Mouse (Mus musculus) MEL (cell line): ENCODE results near the gene Sdccag8. TPM values are rescaled to one million over a fixed set of nuclear protein-coding genes. Genes with fewer than 3 reads are reported as not detected.

Experiments used
- DNase-seq: peaks from one replicate; pipeline ENCODE4 v3.0.0; 2011; ENCODE audit warnings: low read depth, low spot score
- H3K27ac ChIP-seq: 2 replicates; pipeline ENCODE4 v1.5.1; 2012; ENCODE audit warnings: low read depth, mild to moderate bottlenecking, control low read depth, low read length, moderate library complexity; ENCODE audit not compliant: control insufficient read depth
- H3K27me3 ChIP-seq, 2 experiments: fragments of 150-350 bp in 1 of 2; sonication (generic) in 1 of 2; 2 replicates each; pipeline ENCODE4 v1.6.1; 2012; ENCODE audit warnings: low read length in 2 of 2, mild to moderate bottlenecking in 2 of 2, improper control_type of control experiment in 1 of 2, moderate library complexity in 1 of 2; ENCODE audit not compliant: insufficient read depth in 2 of 2, control insufficient read depth in 1 of 2
- H3K36me3 ChIP-seq, 2 experiments: 2 replicates each; pipeline ENCODE4 v1.6.1; 2012 to 2014; ENCODE audit warnings: low read length in 2 of 2, improper control_type of control experiment in 1 of 2, inconsistent platforms in 1 of 2, mild to moderate bottlenecking in 1 of 2; ENCODE audit not compliant: insufficient read depth in 2 of 2, control insufficient read depth in 1 of 2
- H3K4me1 ChIP-seq, 2 experiments: fragments of 150-350 bp in 1 of 2; sonication (generic) in 1 of 2; 2 replicates each; pipeline ENCODE4 v1.6.1; 2012; ENCODE audit warnings: low read length in 2 of 2, improper control_type of control experiment in 1 of 2, mild to moderate bottlenecking in 1 of 2; ENCODE audit not compliant: insufficient read depth in 2 of 2, control insufficient read depth in 1 of 2
- H3K4me3 ChIP-seq, 2 experiments: fragments of 150-350 bp in 1 of 2; sonication (generic) in 1 of 2; 2 replicates each; pipeline ENCODE4 v1.5.1; 2012; ENCODE audit warnings: low read depth in 2 of 2, low read length in 2 of 2, mild to moderate bottlenecking in 2 of 2, moderate library complexity in 2 of 2, control low read depth in 1 of 2, improper control_type of control experiment in 1 of 2; ENCODE audit not compliant: control insufficient read depth in 1 of 2, insufficient read depth in 1 of 2
- H3K79me2 ChIP-seq: 2 replicates; pipeline ENCODE4 v1.6.1; 2012; ENCODE audit warnings: mild to moderate bottlenecking, low read length, moderate library complexity; ENCODE audit not compliant: control insufficient read depth, poor library complexity, insufficient read depth
- H3K9ac ChIP-seq: 2 replicates; pipeline ENCODE4 v1.6.1; 2012; ENCODE audit warnings: low read depth, mild to moderate bottlenecking, control low read depth, low read length, moderate library complexity; ENCODE audit not compliant: control insufficient read depth, poor library complexity, severe bottlenecking
- H3K9me3 ChIP-seq: fragments of 150-350 bp; sonication (generic); replicated peaks from 2 replicates; pipeline ENCODE4 v1.6.1; 2012; ENCODE audit warnings: mild to moderate bottlenecking, low read length, improper control_type of control experiment, moderate library complexity; ENCODE audit not compliant: insufficient read depth
- ELF1 ChIP-seq: IDR thresholded peaks from 2 replicates; pipeline ENCODE4 v1.6.1; 2014; ENCODE audit warnings: low read depth, mild to moderate bottlenecking, inconsistent platforms, low read length, improper control_type of control experiment, moderate library complexity
- EP300 ChIP-seq, 2 experiments: IDR thresholded peaks; 2 replicates each; pipeline ENCODE4 v1.6.1; 2011; ENCODE audit warnings: improper control_type of control experiment in 2 of 2, low read length in 2 of 2, low read depth in 1 of 2, mild to moderate bottlenecking in 1 of 2
- ETS1 ChIP-seq: IDR thresholded peaks from 2 replicates; pipeline ENCODE4 v1.6.1; 2012; ENCODE audit warnings: low read depth, mild to moderate bottlenecking, inconsistent platforms, low read length, improper control_type of control experiment, moderate library complexity
- HCFC1 ChIP-seq: IDR thresholded peaks from 2 replicates; pipeline ENCODE4 v1.6.1; 2012; ENCODE audit warnings: low read depth, mild to moderate bottlenecking, inconsistent platforms, low read length, improper control_type of control experiment, moderate library complexity
- JUND ChIP-seq: IDR thresholded peaks from 2 replicates; pipeline ENCODE4 v1.6.1; 2011; ENCODE audit warnings: low read depth, mild to moderate bottlenecking, improper control_type of control experiment, low read length
- KAT2A ChIP-seq: conservative IDR thresholded peaks from 2 replicates; pipeline ENCODE4 v1.6.1; 2012; ENCODE audit warnings: low read depth, low read length, improper control_type of control experiment, inconsistent platforms
- MAFK ChIP-seq: IDR thresholded peaks from 2 replicates; pipeline ENCODE4 v1.6.1; 2011; ENCODE audit warnings: low read depth, mild to moderate bottlenecking, low read length, improper control_type of control experiment, borderline replicate concordance
- MAZ ChIP-seq: IDR thresholded peaks from 2 replicates; pipeline ENCODE4 v1.6.1; 2012; ENCODE audit warnings: low read depth, mild to moderate bottlenecking, inconsistent platforms, low read length, improper control_type of control experiment
- MYB ChIP-seq: IDR thresholded peaks from 2 replicates; pipeline ENCODE4 v1.6.1; 2011; ENCODE audit warnings: mild to moderate bottlenecking, low read depth, low read length, improper control_type of control experiment
- MYC ChIP-seq: IDR thresholded peaks from 2 replicates; pipeline ENCODE4 v1.6.1; 2011; ENCODE audit warnings: low read depth, mild to moderate bottlenecking, low read length, improper control_type of control experiment, moderate library complexity
- NRF1 ChIP-seq: IDR thresholded peaks from 2 replicates; pipeline ENCODE4 v1.6.1; 2014; ENCODE audit warnings: low read depth, mild to moderate bottlenecking, inconsistent platforms, low read length, improper control_type of control experiment, moderate library complexity; ENCODE audit not compliant: poor library complexity, insufficient read depth, severe bottlenecking
- POLR2A ChIP-seq, 2 experiments: IDR thresholded peaks; 2 replicates each; pipeline ENCODE4 v1.6.1; 2011 to 2012; ENCODE audit warnings: low read length in 2 of 2, mild to moderate bottlenecking in 2 of 2, control low read depth in 1 of 2, improper control_type of control experiment in 1 of 2, low read depth in 1 of 2, moderate library complexity in 1 of 2; ENCODE audit not compliant: control insufficient read depth in 1 of 2, insufficient read depth in 1 of 2, poor library complexity in 1 of 2
- POLR2AphosphoS2 ChIP-seq: IDR thresholded peaks from 2 replicates; pipeline ENCODE4 v1.6.1; 2011; ENCODE audit warnings: low read length, improper control_type of control experiment
- RAD21 ChIP-seq: IDR thresholded peaks from 2 replicates; pipeline ENCODE4 v1.6.1; 2011; ENCODE audit warnings: mild to moderate bottlenecking, low read depth, low read length, improper control_type of control experiment
- SMC3 ChIP-seq: IDR thresholded peaks from 2 replicates; pipeline ENCODE4 v1.6.1; 2011; ENCODE audit warnings: low read depth, low read length, improper control_type of control experiment
- TAL1 ChIP-seq: IDR thresholded peaks from 2 replicates; pipeline ENCODE4 v1.6.1; 2012; ENCODE audit warnings: mild to moderate bottlenecking, inconsistent platforms, low read length, moderate library complexity, mixed read lengths
- UBTF ChIP-seq: IDR thresholded peaks from 2 replicates; pipeline ENCODE4 v1.6.1; 2012; ENCODE audit warnings: low read depth, mild to moderate bottlenecking, inconsistent platforms, low read length, improper control_type of control experiment, moderate library complexity, borderline replicate concordance; ENCODE audit not compliant: insufficient read depth
- ZMIZ1 ChIP-seq: IDR thresholded peaks from 2 replicates; pipeline ENCODE4 v1.6.1; 2012; ENCODE audit warnings: low read depth, mild to moderate bottlenecking, inconsistent platforms, low read length, improper control_type of control experiment, moderate library complexity
- polyA plus RNA-seq, 2 experiments: library from polyadenylated mRNA; stranded (reverse) in 1 of 2; unstranded in 1 of 2; fragments of >175 nt in 1 of 2; fragments of >200 nt in 1 of 2; gene quantifications; 2 replicates each; pipeline versions ENCODE4 v1.2.1 to v1.2.4; 2012; ENCODE audit warnings: low replicate concordance in 2 of 2, low read depth in 1 of 2; ENCODE audit not compliant: insufficient read length in 2 of 2, insufficient read depth in 1 of 2, missing spikeins in 1 of 2
- total RNA-seq: library from RNA; depleted of rRNA; stranded (reverse); fragments of 300-350 nt; gene quantifications from 2 replicates; pipeline ENCODE4 v1.2.3, GENCODE M21; 2012

Gene Sdccag8
- total and polyA plus RNA-seq, 3 experiments: 4.6 to 7.8 TPM; not detected in 1

DNA sequence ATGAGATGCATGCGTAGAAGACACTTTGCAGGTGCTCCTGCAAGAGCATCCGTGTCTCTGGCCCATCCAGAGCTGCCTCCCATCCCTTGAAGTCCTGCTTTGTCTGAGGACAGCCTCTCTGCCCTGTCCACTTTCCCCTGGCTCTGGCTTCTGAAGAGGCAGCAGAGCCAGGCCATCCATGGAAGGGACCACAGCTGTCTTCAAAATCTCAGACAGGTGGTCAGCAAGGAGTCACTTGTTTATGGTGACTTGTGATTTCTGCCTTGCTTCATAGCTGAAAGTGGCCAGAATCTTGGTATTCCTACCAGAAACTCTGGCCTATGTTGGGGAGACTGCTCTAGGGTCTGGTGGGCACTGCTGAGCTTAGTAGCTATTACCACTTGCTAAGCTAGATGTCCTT, 202.3 kb downstream of the Sdccag8 start:
- Histone ChIP-seq H3K27ac (no peak overlapping the region), H3K36me3 (peaks cover 0 to 6% of the 10 kb centered on the region in 2 experiments; a peak in 2 of 4 replicates), H3K79me2 (no peaks in the 10 kb centered on the region), H3K4me3 (no peak overlapping the region), H3K4me1 (peaks cover 0 to 5% of the 10 kb centered on the region in 2 experiments; a peak in 2 of 4 replicates), H3K9me3 (no peaks in the 10 kb centered on the region), H3K27me3 (no peaks in the 10 kb centered on the region), H3K9ac (no peak overlapping the region)
- TF ChIP-seq NRF1 (no peak), UBTF (no peak), MAFK (no peak), SMC3 (no peak), MYC (no peak), KAT2A (no peak), JUND (no peak), RAD21 (no peak), MAZ (no peak), POLR2AphosphoS2 (no peak), ELF1 (no peak)
- DNase-seq: no peak

DNA sequence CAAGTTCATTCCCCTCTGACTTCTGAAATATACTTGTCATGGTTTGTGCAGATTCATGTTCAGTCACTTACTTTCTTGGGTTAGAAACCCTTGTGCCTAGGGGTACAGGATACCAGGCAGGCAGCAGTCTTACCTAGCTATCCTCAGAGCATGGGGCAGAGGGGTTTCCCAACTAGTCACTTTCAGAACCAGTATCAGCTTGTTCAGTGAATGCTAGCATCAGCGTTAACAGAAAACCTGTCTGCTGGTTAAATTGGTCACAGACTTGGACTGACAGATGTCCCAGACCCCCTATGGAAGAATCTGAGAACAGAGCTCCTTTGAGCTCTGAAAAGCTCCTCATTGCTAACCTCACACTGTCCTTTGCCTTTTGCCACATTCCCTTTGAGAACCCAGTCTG, 204.3 kb downstream of the Sdccag8 start:
- Histone ChIP-seq H3K9me3 (no peaks in the 10 kb centered on the region), H3K79me2 (no peaks in the 10 kb centered on the region), H3K4me3 (no peak overlapping the region), H3K36me3 (peaks cover 0 to 9% of the 10 kb centered on the region in 2 experiments; a peak in 2 of 4 replicates), H3K27ac (no peak overlapping the region), H3K27me3 (no peaks in the 10 kb centered on the region)
- TF ChIP-seq ZMIZ1: no peak
- no peak for TF ChIP-seq MYB
- no peak for TF ChIP-seq POLR2A (IDR thresholded peaks at IDR 0.05; ENCODE audit: control insufficient read depth in 1 of 2, insufficient read depth in 1 of 2, low read depth in 1 of 2, low read length in 2 of 2, poor library complexity in 1 of 2)
- no peak for TF ChIP-seq TAL1
- no peak for TF ChIP-seq POLR2AphosphoS2
- no peak for TF ChIP-seq EP300 (IDR thresholded peaks at IDR 0.05; ENCODE audit: low read depth in 1 of 2, low read length in 2 of 2)
- no peak for TF ChIP-seq HCFC1
- no peak for TF ChIP-seq ETS1
- TF ChIP-seq, all 39 proteins: peak for 0
- Histone ChIP-seq H3K4me1 (peaks cover 0 to 5% of the 10 kb centered on the region in 2 experiments; a peak in 2 of 4 replicates), H3K9ac (no peak overlapping the region)
- DNase-seq: no peak
